Mouse (Mus musculus) midbrain, embryonic 13.5 days (tissue): ENCODE measurements around the gene Lyrm1. TPM values are rescaled to one million over a fixed set of nuclear protein-coding genes. Genes with fewer than 3 reads are reported as not detected.

ENCODE experiments used
- ATAC-seq: fragments of 200-750 bp; cut with Nextera tagmentation; 2 replicates; pipeline ENCODE4 v1.8.0; 2017; ENCODE audit warnings: mild to moderate bottlenecking, moderate TSS enrichment, moderate library complexity
- H3K27ac ChIP-seq: fragments of 300-500 bp; sonication (generic); 2 replicates; pipeline ENCODE4 v1.5.1; 2015; ENCODE audit warnings: inconsistent platforms, mild to moderate bottlenecking, moderate library complexity
- H3K27me3 ChIP-seq: fragments of 300-500 bp; sonication (generic); 2 replicates; pipeline ENCODE4 v1.6.1; 2015; ENCODE audit warnings: mild to moderate bottlenecking, inconsistent platforms
- H3K36me3 ChIP-seq: fragments of 300-500 bp; sonication (generic); 2 replicates; pipeline ENCODE4 v1.6.1; 2015; ENCODE audit warnings: mild to moderate bottlenecking, inconsistent platforms
- H3K4me1 ChIP-seq: fragments of 300-500 bp; sonication (generic); replicated peaks from 2 replicates; pipeline ENCODE4 v1.6.1; 2015; ENCODE audit warnings: inconsistent platforms
- H3K4me2 ChIP-seq: fragments of 300-500 bp; sonication (generic); replicated peaks from 2 replicates; pipeline ENCODE4 v1.6.1; 2015; ENCODE audit warnings: moderate library complexity, mild to moderate bottlenecking, inconsistent platforms
- H3K4me3 ChIP-seq: fragments of 300-500 bp; sonication (generic); replicated peaks from 2 replicates; pipeline ENCODE4 v1.5.1; 2015; ENCODE audit warnings: mild to moderate bottlenecking, inconsistent platforms
- H3K9ac ChIP-seq: fragments of 300-500 bp; sonication (generic); replicated peaks from 2 replicates; pipeline ENCODE4 v1.6.1; 2015; ENCODE audit warnings: mild to moderate bottlenecking, inconsistent platforms
- H3K9me3 ChIP-seq: fragments of 300-500 bp; sonication (generic); 2 replicates; pipeline ENCODE4 v1.6.1; 2016; ENCODE audit warnings: mild to moderate bottlenecking, inconsistent platforms
- WGBS: fragments of 180-500 bp; shearing (Covaris S2); methylation state at CpG from one replicate; pipeline ENCODE4 v1.1.7; 2015; 5-methylcytosine and 5-hydroxymethylcytosine counted together
- polyA plus RNA-seq: library from polyadenylated mRNA; unstranded; fragments of >200 nt; fragmentation: Nextera tagmentation; extraction: Ambion mirVana; gene quantifications from 2 replicates; pipeline ENCODE4 v1.2.1, GENCODE M21; 2015

Gene Lyrm1
- polyA plus RNA-seq, 1 experiment from 2014 or later, result 17.3 TPM

DNA sequence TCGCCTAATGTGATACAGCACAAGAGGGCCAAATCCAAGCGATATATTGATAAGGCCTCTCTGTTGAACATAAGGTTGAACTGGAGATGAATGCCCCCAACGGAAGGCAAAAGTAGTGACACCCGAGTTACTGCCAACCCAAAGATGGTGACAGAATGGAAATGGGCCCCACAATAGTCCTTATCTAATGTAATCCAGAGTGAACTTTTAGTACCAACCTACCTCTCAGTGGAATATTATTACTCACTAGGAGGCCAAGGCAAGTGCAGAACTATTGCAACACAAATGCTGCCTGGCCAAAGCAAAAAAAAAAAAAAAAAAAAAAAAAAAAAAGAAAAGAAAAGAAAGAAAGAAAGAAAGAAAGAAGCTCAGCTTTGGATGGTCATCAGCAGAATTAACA is 2.9 kb upstream of the Lyrm1 start:
- Histone ChIP-seq H3K4me1 (peaks cover 46% of the 10 kb centered on the region), H3K27me3 (no peaks in the 10 kb centered on the region), H3K4me3 (no peak overlapping the region), H3K4me2 (no peak overlapping the region), H3K36me3 (no peaks in the 10 kb centered on the region), H3K9me3 (no peaks in the 10 kb centered on the region), H3K27ac (no peak overlapping the region), H3K9ac (no peak overlapping the region)
- no peak for ATAC-seq
- WGBS, result 92% methylated on average over 4 of the region's 4 CpGs

DNA sequence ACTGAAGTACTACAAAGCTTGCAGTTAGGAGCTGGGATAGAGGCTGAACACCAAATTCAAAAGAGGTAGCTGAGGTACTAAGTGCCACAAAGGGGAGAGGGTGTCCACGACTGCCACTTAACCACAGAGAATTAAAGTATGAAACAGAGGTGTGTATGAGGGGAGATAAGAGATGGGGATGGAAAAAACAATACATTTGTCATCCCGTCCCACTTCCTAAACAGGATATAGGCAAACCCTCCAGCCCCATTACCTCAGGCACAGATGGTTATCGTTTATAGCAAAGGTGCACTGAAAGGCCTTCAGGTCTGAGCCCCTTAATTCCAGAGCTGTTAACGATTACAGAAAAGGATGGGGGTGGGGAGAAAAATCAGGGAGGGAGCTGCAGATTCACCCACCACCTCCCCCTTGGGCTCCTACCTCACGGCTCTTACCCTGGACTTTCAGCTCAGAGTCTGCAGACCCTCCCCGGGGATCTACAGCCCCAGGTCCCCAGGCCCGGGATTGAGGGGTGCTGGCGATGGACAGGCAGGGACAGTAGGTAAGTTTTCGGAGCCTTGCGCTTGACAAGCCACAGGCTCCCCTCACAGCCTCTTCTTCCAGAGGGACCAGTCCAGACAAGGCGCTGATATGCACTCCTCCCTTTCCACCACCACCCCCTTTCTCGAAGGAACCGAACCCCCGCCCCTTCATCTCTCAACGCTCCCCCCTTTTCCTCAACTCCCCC is 680 bp upstream of the Lyrm1 start:
- peak overlapping the region; percentile 93 for H3K9ac ChIP-seq
- H3K4me1 ChIP-seq, result peaks cover 46% of the 10 kb centered on the region
- no peaks in the 10 kb centered on the region for H3K9me3 ChIP-seq
- H3K4me3 ChIP-seq, result peak overlapping the region; percentile 86
- no peaks in the 10 kb centered on the region for H3K27me3 ChIP-seq
- WGBS, result 2% methylated on average over 15 of the region's 15 CpGs
- H3K4me2 ChIP-seq, result peak overlapping the region; percentile 81
- peak overlapping the region; percentile 96 for H3K27ac ChIP-seq
- H3K36me3 ChIP-seq, result no peaks in the 10 kb centered on the region
- ATAC-seq, result peak; percentile 74

DNA sequence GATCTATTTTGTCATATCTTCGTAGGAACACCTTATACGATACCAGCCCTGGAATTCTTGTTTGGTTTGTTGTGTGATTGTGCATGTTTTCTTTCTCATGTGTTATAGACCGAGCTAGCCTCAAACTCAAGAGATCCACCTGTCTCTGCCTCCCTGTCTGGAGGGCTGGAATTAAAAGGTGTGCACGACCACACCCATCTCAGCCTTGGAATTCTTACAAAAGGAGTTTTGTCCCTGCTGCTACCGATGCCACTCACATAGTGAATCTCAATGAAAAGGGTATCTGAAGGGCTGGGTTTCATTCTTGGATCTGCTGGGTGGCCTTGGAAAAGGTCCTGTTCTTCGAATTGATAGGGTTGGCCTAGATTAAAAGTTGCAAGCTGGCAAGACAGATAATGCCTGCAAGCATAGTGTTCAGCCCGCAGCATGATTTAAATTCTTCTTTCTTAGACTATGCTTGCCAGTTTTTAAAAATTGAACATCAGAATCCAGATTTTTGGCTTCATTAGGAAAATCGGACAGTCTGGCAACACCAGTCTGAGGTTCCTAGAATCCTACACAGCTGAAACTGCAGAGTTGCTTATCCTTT is 2.0 kb downstream of the Lyrm1 start:
- Histone ChIP-seq H3K9me3 (no peaks in the 10 kb centered on the region), H3K4me2 (no peak overlapping the region), H3K27ac (no peak overlapping the region), H3K9ac (no peak overlapping the region), H3K4me3 (no peak overlapping the region), H3K4me1 (peaks cover 35% of the 10 kb centered on the region), H3K36me3 (no peaks in the 10 kb centered on the region), H3K27me3 (no peaks in the 10 kb centered on the region)
- WGBS, result 93% methylated on average over 8 of the region's 8 CpGs
- no peak for ATAC-seq

DNA sequence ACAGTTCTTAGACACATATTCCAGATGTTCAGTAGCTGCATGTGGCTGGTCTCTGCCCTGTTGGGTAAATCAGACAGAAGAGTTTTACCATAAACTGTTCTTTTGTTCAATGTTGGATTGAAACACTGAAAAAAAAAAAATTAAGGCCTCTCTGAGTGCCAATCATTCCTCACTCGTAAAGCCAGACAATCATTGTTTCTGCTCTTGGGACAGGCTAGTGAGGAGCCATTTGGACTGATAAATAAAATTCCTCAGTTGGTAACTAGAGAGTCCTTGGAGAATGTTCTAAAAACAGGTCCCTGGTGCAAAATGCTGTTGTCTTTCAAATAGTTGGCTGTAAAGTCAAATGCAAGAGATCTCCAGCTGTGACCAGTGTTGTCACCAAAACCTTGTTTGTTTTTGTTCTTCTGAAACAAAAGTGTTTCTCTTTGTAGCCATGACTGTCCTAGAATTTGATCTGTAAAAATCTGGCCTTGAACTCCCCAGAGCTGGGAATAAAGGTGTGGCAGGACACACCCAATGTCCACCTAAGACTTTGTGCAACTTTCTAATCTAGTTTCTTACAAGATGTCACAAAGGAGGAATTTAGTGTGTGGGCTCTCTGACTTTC is 2.7 kb downstream of the Lyrm1 start:
- no peak overlapping the region for H3K27ac ChIP-seq
- H3K4me3 ChIP-seq, result no peak overlapping the region
- H3K36me3 ChIP-seq, result no peaks in the 10 kb centered on the region
- no peak for ATAC-seq
- peaks cover 29% of the 10 kb centered on the region for H3K4me1 ChIP-seq
- H3K4me2 ChIP-seq, result no peak overlapping the region
- H3K9ac ChIP-seq, result no peak overlapping the region
- no peaks in the 10 kb centered on the region for H3K27me3 ChIP-seq
- 70% methylated on average over 1 of the region's 1 CpGs for WGBS
- no peaks in the 10 kb centered on the region for H3K9me3 ChIP-seq

DNA sequence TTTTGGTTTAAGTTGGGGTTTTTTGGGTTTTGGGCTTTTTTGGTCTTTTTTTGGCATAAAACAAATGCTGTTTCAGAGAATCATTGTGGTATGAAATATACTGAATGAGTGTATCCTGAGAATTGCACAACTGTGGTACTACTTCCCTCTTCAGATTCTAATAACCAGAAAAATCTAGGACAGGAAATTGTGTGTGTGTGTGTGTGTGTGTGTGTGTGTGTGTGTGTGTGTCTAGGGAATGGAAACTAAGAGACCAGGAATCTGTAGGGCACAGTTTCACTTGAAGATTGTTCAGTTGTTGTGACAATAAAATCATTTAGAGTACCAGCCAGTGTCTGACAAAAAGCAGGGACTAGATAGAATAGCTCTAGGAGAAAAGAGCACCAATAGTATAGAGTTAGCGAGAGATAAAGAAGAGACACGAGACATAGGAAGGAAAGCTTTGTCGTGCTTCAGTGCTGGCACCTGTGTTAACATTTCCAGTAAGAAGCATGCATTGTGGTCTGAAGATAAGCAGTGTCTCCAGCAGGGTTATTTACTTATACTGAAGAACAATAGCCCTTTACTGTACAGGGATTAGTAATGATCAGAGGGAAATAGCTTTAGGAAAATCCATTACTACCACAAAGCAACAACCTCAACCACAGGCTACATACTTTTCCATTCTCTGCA is 3.9 kb downstream of the Lyrm1 start:
- Histone ChIP-seq H3K9ac (no peak overlapping the region), H3K27ac (no peak overlapping the region), H3K4me3 (no peak overlapping the region), H3K36me3 (no peaks in the 10 kb centered on the region), H3K9me3 (no peaks in the 10 kb centered on the region), H3K27me3 (no peaks in the 10 kb centered on the region), H3K4me1 (peaks cover 17% of the 10 kb centered on the region), H3K4me2 (no peak overlapping the region)
- 67% methylated on average over 3 of the region's 3 CpGs for WGBS
- ATAC-seq, result no peak

DNA sequence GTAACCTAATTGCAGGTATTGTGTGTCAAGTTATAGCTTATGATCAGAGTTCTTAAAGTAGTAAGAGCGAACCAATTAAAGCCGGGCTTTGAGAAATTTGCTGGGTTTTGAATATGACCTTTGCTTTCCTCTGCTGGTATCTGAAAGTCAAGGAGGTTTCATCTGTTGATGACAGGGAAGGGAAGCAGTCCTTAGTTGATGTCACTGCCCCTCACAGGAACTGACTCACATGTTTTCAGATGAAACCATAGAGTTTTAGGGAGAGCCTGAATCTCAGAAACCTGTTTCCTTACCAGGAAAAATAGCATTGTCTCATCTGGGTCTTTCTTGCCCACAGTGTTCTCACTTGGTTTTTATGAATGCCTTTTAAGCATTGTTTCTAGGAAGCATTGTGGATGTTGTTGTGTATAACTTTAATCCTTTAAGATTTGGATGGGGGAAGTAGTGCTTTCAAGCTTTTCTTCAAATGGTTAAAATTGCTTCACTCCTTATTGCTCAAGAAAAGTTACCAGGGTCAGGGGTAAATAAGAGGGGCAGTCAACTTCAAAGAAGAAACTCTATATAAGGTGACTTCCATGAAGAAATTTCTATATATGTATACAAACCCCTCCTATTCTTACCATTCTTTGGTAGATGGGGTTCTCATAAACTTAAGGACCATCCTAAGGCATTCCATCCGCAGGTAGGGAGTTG is 11.0 kb downstream of the Lyrm1 start:
- ATAC-seq, result no peak
- WGBS, result 95% methylated on average over 3 of the region's 3 CpGs
- no peaks in the 10 kb centered on the region for H3K9me3 ChIP-seq
- no peaks in the 10 kb centered on the region for H3K27me3 ChIP-seq
- no peaks in the 10 kb centered on the region for H3K36me3 ChIP-seq
- no peak overlapping the region for H3K27ac ChIP-seq
- H3K4me2 ChIP-seq, result no peak overlapping the region
- no peak overlapping the region for H3K9ac ChIP-seq
- H3K4me1 ChIP-seq, result no peaks in the 10 kb centered on the region
- no peak overlapping the region for H3K4me3 ChIP-seq

DNA sequence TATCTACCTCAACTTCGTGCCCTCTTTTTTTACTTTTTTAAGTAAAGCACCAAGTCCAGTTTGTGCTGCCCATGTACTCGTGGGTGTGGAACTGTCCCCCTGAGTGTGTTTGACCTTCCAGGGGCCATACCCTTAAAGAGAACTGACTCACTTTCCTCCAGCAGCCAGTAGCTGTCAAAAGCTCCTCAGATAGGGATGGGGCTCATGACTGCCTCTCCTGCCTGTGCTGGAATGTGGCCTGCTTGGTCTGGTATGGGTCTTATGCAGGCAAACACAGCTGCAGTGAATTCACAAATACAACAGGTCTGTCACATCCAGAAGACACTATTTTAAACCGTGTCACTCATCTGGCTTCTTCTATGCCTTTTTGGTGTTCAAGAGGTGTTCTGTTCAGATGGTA is 16.1 kb downstream of the Lyrm1 start:
- Histone ChIP-seq H3K9me3 (no peaks in the 10 kb centered on the region), H3K4me1 (no peaks in the 10 kb centered on the region), H3K4me2 (no peak overlapping the region), H3K9ac (no peak overlapping the region), H3K36me3 (0 out of 2 replicates have a peak, but pooled peaks cover 2% of the 10 kb centered on the region), H3K27me3 (no peaks in the 10 kb centered on the region), H3K4me3 (no peak overlapping the region), H3K27ac (no peak overlapping the region)
- 79% methylated on average over 3 of the region's 3 CpGs for WGBS
- ATAC-seq, result no peak

DNA sequence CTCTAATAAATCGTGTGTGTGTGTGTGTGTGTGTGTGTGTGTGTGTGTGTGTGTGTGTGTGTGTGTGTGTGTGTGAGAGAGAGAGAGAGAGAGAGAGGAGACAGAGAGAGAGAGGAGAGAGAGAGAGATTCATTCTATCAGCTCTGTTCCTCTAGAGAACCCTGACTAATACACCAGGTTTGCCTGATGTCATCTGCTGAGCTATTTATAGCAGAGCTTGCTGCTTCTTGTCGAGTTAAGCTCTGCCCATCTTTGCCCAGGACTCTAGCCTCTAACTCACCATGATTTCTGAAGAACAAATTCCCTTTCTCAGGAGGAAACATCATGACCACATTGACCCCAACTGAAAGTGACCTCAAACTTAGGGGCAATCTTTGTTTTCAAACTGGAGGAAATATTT is 24.8 kb downstream of the Lyrm1 start:
- Histone ChIP-seq H3K4me3 (no peak overlapping the region), H3K4me1 (no peaks in the 10 kb centered on the region), H3K27me3 (no peaks in the 10 kb centered on the region), H3K9me3 (no peaks in the 10 kb centered on the region), H3K36me3 (0 out of 2 replicates have a peak, but pooled peaks cover 2% of the 10 kb centered on the region), H3K27ac (no peak overlapping the region), H3K4me2 (no peak overlapping the region), H3K9ac (no peak overlapping the region)
- WGBS, result 69% methylated on average over 2 of the region's 2 CpGs
- no peak for ATAC-seq

DNA sequence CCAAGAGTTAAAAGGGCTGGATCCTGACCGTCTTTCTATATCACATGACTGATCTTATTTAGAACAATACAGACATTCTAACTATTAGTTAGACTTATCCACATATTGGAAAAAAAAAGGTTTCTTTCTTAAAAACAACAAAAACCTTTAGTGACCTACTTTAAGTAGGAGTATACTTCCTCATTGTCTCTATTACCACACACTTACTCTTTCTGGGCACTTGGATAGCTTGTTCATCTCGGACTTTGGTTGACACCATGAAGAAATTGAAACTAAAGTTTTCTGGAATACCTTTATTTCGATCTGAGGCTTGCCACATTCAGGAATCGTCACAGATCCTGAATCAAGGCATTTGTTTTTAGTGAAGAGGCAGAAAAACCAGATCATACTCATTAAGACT is 25.4 kb downstream of the Lyrm1 start:
- no peak overlapping the region for H3K4me2 ChIP-seq
- no peak overlapping the region for H3K4me3 ChIP-seq
- no peaks in the 10 kb centered on the region for H3K4me1 ChIP-seq
- no peak for ATAC-seq
- H3K9ac ChIP-seq, result no peak overlapping the region
- WGBS, result 80% methylated on average over 4 of the region's 4 CpGs
- H3K27me3 ChIP-seq, result no peaks in the 10 kb centered on the region
- H3K27ac ChIP-seq, result no peak overlapping the region
- 0 out of 2 replicates have a peak, but pooled peaks cover 2% of the 10 kb centered on the region for H3K36me3 ChIP-seq
- no peaks in the 10 kb centered on the region for H3K9me3 ChIP-seq

DNA sequence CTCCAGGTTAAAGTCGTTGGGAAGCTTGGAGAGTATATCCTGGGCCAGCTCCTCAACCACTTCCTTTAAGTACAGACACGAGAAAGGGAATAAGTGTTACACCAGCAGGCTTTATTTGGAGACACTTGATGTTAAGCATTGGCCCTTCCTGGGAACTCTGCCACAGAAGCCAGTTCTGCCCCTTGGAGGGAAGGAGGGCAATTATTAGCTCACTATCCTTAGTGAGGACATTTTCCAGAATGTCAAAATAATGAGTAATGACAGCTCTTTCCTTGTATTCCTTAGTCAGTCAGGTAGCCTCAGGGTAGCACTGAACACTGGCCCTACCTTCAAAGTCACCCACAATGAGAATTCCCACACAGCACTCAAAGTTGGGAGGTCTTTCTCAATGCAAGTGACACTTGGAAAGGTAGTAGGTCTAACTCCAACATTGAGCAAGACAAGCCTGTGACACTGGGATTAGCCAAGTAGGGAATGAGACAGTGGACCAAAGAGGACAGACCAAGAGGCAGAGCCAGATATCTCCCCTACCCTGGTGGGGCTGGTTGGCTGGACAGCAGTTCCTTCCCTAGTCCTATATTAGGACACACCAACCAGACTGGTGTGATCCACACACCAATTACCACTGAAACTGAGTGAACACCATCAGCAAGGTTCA is 33.3 kb downstream of the Lyrm1 start:
- Histone ChIP-seq H3K4me3 (no peak overlapping the region), H3K4me2 (no peak overlapping the region), H3K27ac (no peak overlapping the region), H3K4me1 (no peaks in the 10 kb centered on the region), H3K9ac (no peak overlapping the region), H3K27me3 (no peaks in the 10 kb centered on the region), H3K9me3 (no peaks in the 10 kb centered on the region), H3K36me3 (no peaks in the 10 kb centered on the region)
- WGBS, result 77% methylated on average over 2 of the region's 2 CpGs
- no peak for ATAC-seq

DNA sequence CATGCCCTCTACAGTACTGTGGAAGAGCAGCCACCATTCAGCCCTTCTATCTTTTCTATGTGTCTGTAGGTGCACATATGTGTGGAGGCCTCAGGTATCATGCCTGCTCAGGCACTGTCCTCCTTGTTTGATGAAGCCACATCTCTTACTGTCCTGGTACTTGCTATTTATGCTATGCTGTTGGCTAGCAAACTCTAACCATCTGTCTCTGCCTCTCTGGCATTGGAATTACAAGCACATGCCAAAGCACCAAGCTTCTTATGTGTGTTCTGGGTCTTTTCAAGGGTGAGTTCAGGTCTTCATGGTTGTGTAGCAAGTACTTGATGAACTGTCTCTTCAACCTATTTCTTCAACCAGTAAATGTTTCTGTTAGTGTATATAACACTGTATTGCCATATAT is 40.7 kb downstream of the Lyrm1 start:
- no peaks in the 10 kb centered on the region for H3K27me3 ChIP-seq
- H3K4me3 ChIP-seq, result no peak overlapping the region
- no peak overlapping the region for H3K27ac ChIP-seq
- no peaks in the 10 kb centered on the region for H3K9me3 ChIP-seq
- no peaks in the 10 kb centered on the region for H3K36me3 ChIP-seq
- no peak overlapping the region for H3K9ac ChIP-seq
- H3K4me1 ChIP-seq, result no peaks in the 10 kb centered on the region
- no peak for ATAC-seq
- H3K4me2 ChIP-seq, result no peak overlapping the region
